8 mouse cellular contexts compared by ENCODE assay signal in genomic region chr19:53421583-53422188, GRCm38 (mm10). TPM values are rescaled to one million over a fixed set of nuclear protein-coding genes. Genes with fewer than 3 reads are reported as not detected.
DNase-seq lines count a peak whose midpoint lies in the region; ATAC-seq and TF ChIP-seq lines count a peak whose summit lies in the region.

No protein-coding gene starts in this region.

- no peaks in the 10 kb centered on the region for H3K9me3 ChIP-seq in heart, embryonic 15.5 days (replicated peaks)
- H3K9me3 ChIP-seq in G1E (replicated peaks) = no peaks in the 10 kb centered on the region
- no peaks in the 10 kb centered on the region for H3K9me3 ChIP-seq in hindbrain, embryonic 10.5 days

- no peaks in the 10 kb centered on the region for H3K27me3 ChIP-seq in heart, embryonic 15.5 days
- H3K27me3 ChIP-seq in G1E (ENCODE audit: insufficient read depth, low read length) = peaks cover 18% of the 10 kb centered on the region
- H3K27me3 ChIP-seq in hindbrain, embryonic 10.5 days (ENCODE audit: insufficient read depth, poor library complexity, severe bottlenecking) = peaks cover 22% of the 10 kb centered on the region

- peak; percentile 15; the same call in 1 of the 2 replicates for ATAC-seq in heart, embryonic 15.5 days (replicated peaks; ENCODE audit: insufficient number of reproducible peaks, insufficient read depth, low FRiP score, low read depth)
- no peak for ATAC-seq in G1E (ENCODE audit: extremely low read depth, insufficient number of reproducible peaks, low FRiP score, poor library complexity, severe bottlenecking)
- ATAC-seq in megakaryocyte progenitor cell, adult 5-6 weeks (replicated peaks; ENCODE audit: poor library complexity) = peak; percentile 1; the same call in 1 of the 2 replicates

- WGBS in heart, embryonic 15.5 days = 2% methylated on average over 6 of the region's 6 CpGs
- 0% methylated on average over 6 of the region's 6 CpGs for WGBS in hindbrain, embryonic 10.5 days

- H3K4me1 ChIP-seq in heart, embryonic 15.5 days (replicated peaks) = peaks cover 32% of the 10 kb centered on the region
- peaks cover 19% of the 10 kb centered on the region for H3K4me1 ChIP-seq in G1E (ENCODE audit: insufficient read depth, low read depth, low read length)
- H3K4me1 ChIP-seq in hindbrain, embryonic 10.5 days (replicated peaks) = peaks cover 35% of the 10 kb centered on the region

- no peaks in the 10 kb centered on the region for H3K36me3 ChIP-seq in heart, embryonic 15.5 days
- no peaks in the 10 kb centered on the region for H3K36me3 ChIP-seq in G1E (replicated peaks)
- no peaks in the 10 kb centered on the region for H3K36me3 ChIP-seq in hindbrain, embryonic 10.5 days

- H3K27ac ChIP-seq in heart, embryonic 15.5 days = peak overlapping the region; percentile 85
- H3K27ac ChIP-seq in hindbrain, embryonic 10.5 days = peak overlapping the region; percentile 86

- no peak for TF ChIP-seq CTCF in G1E (IDR thresholded peaks at IDR 0.05; ENCODE audit: low read depth, low read length)

- peak overlapping the region; percentile 50 for H3K4me3 ChIP-seq in heart, embryonic 15.5 days
- H3K4me3 ChIP-seq in G1E (ENCODE audit: low read depth, low read length) = peak overlapping the region; percentile 8; the same call in 1 of the 2 replicates
- peak overlapping the region; percentile 61 for H3K4me3 ChIP-seq in hindbrain, embryonic 10.5 days

- intact Hi-C loops in heart, postnatal 25 days (cut with DNase I) = no loop called here

- H3K4me2 ChIP-seq in heart, embryonic 15.5 days = peak overlapping the region; percentile 75

- DNase-seq in heart, postnatal 25 days (ENCODE audit: low spot score) = no peak
- DNase-seq in G1E (ENCODE audit: low spot score) = no peak
- no peak for DNase-seq in hindbrain, embryonic 10.5 days (ENCODE audit: low spot score)
- DNase-seq in cerebellum, adult 11-12 months = no peak
- no peak for DNase-seq in cerebellum, adult 9-11 months
- no peak for DNase-seq in spleen, adult 12 weeks (ENCODE audit: low spot score)

- H3K9ac ChIP-seq in heart, embryonic 15.5 days = peak overlapping the region; percentile 51; the same call in 1 of the 2 replicates

RNA-seq across cellular contexts. Expression of gene Smndc1, which starts 31.3 kb away (rescaled TPM):
- 25.7 and 28.8 TPM in 2 replicates for polyA plus RNA-seq in heart, embryonic 15.5 days (2015; fragmentation: Nextera tagmentation; extraction: Ambion mirVana)
- total RNA-seq in heart, postnatal 25 days (2021) = 10 to 100 TPM; 28.8 to 33.2 TPM
- total RNA-seq in G1E (2014; fragmentation: Nextera tagmentation) = 96.5 and 105 TPM in 2 replicates
- 44.9 and 47.7 TPM in 2 replicates for total RNA-seq in G1E (2017)
- 181 and 267 TPM in 2 replicates for polyA plus RNA-seq in G1E (2012)
- 36.4 and 43.6 TPM in 2 replicates for polyA plus RNA-seq in hindbrain, embryonic 10.5 days (2016; fragmentation: Nextera tagmentation; extraction: Ambion mirVana)
- 83.2 and 83.5 TPM in 2 replicates for total RNA-seq in megakaryocyte progenitor cell, adult 5-6 weeks (2015)
- 32.3 and 42.5 TPM in 2 replicates for total RNA-seq in megakaryocyte progenitor cell, adult 5-6 weeks (2017)

RNA-seq across cellular contexts. Expression of gene Gm10197, which starts 50.1 kb away (rescaled TPM):
- polyA plus RNA-seq in heart, embryonic 15.5 days (2015; fragmentation: Nextera tagmentation; extraction: Ambion mirVana) = 2.5 TPM in 1 of 2 replicates, not detected in the other
- not detected for total RNA-seq in heart, postnatal 25 days (2021)
- total RNA-seq in G1E (2014; fragmentation: Nextera tagmentation) (not detected in 2 replicates), G1E (2017) (6.6 TPM in 1 of 2 replicates, not detected in the other)
- not detected in 2 replicates for polyA plus RNA-seq in G1E (2012)
- not detected in 2 replicates for polyA plus RNA-seq in hindbrain, embryonic 10.5 days (2016; fragmentation: Nextera tagmentation; extraction: Ambion mirVana)
- total RNA-seq in megakaryocyte progenitor cell, adult 5-6 weeks (2015) = not detected in 2 replicates
- total RNA-seq in megakaryocyte progenitor cell, adult 5-6 weeks (2017) = not detected in 2 replicates

Comparison
In these comparisons a context has a peak if more than half of its experiments do, and no peak if none do; other contexts are left out.
1. H3K4me3 ChIP-seq: peak in every context shown above with its lines; median percentile 61 in hindbrain, embryonic 10.5 days; 50 in heart, embryonic 15.5 days; 8 in G1E.